Mouse (Mus musculus): ENCODE measurements at regions not wholly inside any gene's neighbourhood (a gene's known extent, or its start where the extent isn't known, plus 50 kb on each side); places are given as distances from the start of the nearest gene placed in this dataset.

GRCm38 (mm10) chr13:59894094-59894493 is 71.1 kb upstream of the Tut7 start:
- no peak overlapping the region for H3K27ac ChIP-seq (ENCODE audit: insufficient read depth, low read length)
- H3K4me1 ChIP-seq (ENCODE audit: control insufficient read depth, insufficient read depth, low read length) = no peaks in the 10 kb centered on the region; the same call in 1 of the 2 replicates
- TF ChIP-seq CTCF (IDR thresholded peaks at IDR 0.05; ENCODE audit: borderline replicate concordance, insufficient read depth, low read depth, low read length) (no peak), POLR2A (IDR thresholded peaks at IDR 0.05; ENCODE audit: borderline replicate concordance, insufficient read depth, low read length) (no peak)
- H3K27me3 ChIP-seq (ENCODE audit: control insufficient read depth, insufficient read depth, low read length) = no peaks in the 10 kb centered on the region
- no peak overlapping the region for H3K4me3 ChIP-seq (replicated peaks; ENCODE audit: insufficient read depth, low read depth, low read length)
- DNase-seq = no peak
- WGBS = 66% methylated on average over 5 of the region's 5 CpGs

DNA sequence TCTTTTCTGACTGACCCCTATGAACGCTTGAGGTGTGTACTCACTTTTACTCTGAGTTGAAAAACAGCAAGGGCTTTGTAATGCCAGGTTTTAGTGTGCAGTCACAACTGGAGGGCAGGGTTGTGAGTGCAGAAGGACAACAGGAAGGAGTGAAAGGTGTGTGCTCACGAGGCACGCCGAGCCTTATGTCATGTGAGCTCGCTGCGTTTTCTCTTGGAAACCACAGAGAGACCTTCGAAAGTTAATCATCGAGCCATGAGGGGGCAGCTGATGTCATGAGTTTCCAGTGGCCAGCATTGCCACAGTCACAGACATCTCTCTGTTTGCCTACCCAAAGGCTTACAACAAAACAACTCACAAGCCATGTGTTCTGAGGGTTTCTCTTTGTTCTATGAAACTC is 70.0 kb upstream of the Tut7 start:
- no peak for DNase-seq
- no peak overlapping the region for H3K4me3 ChIP-seq (replicated peaks; ENCODE audit: insufficient read depth, low read depth, low read length)
- H3K27ac ChIP-seq (ENCODE audit: insufficient read depth, low read length) = no peak overlapping the region
- H3K4me1 ChIP-seq (ENCODE audit: control insufficient read depth, insufficient read depth, low read length) = no peaks in the 10 kb centered on the region
- WGBS = 53% methylated on average over 8 of the region's 8 CpGs
- TF ChIP-seq CTCF (IDR thresholded peaks at IDR 0.05; ENCODE audit: borderline replicate concordance, insufficient read depth, low read depth, low read length) (no peak), POLR2A (IDR thresholded peaks at IDR 0.05; ENCODE audit: borderline replicate concordance, insufficient read depth, low read length) (no peak)
- no peaks in the 10 kb centered on the region for H3K27me3 ChIP-seq (ENCODE audit: control insufficient read depth, insufficient read depth, low read length)

GRCm38 (mm10) chr13:59892340-59892739 is 69.4 kb upstream of the Tut7 start:
- Histone ChIP-seq H3K4me3 (replicated peaks; ENCODE audit: insufficient read depth, low read depth, low read length) (no peak overlapping the region), H3K27ac (ENCODE audit: insufficient read depth, low read length) (no peak overlapping the region), H3K27me3 (ENCODE audit: control insufficient read depth, insufficient read depth, low read length) (no peaks in the 10 kb centered on the region), H3K4me1 (ENCODE audit: control insufficient read depth, insufficient read depth, low read length) (no peaks in the 10 kb centered on the region)
- WGBS = 25% methylated on average over 9 of the region's 9 CpGs
- TF ChIP-seq CTCF (IDR thresholded peaks at IDR 0.05; ENCODE audit: borderline replicate concordance, insufficient read depth, low read depth, low read length) = no peak
- TF ChIP-seq POLR2A (IDR thresholded peaks at IDR 0.05; ENCODE audit: borderline replicate concordance, insufficient read depth, low read length) = no peak
- no peak for DNase-seq

DNA sequence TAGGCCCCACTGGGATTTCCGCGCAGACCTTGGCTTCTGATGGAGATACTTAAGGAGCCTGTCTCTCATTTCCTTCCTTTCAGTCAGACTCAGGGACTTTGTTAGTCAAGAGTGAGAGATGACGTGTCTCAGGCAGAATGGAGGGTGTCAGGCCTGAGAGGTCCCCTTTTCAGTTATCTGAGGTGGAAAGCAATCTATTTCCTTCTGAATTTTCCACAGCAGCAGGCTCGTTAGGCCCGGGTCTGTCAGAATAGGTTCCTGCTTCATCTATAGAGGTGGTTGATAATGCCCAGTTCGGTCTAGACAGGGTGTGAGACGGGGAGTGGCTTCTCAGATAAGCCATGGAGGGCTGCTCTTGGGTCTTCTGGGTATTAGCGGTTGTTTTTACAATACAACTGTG is 68.8 kb upstream of the Tut7 start:
- Histone ChIP-seq H3K4me1 (ENCODE audit: control insufficient read depth, insufficient read depth, low read length) (no peaks in the 10 kb centered on the region), H3K27ac (ENCODE audit: insufficient read depth, low read length) (no peak overlapping the region), H3K4me3 (replicated peaks; ENCODE audit: insufficient read depth, low read depth, low read length) (no peak overlapping the region), H3K27me3 (ENCODE audit: control insufficient read depth, insufficient read depth, low read length) (no peaks in the 10 kb centered on the region; the same call in 1 of the 2 replicates)
- no peak for TF ChIP-seq POLR2A (IDR thresholded peaks at IDR 0.05; ENCODE audit: borderline replicate concordance, insufficient read depth, low read length)
- no peak for TF ChIP-seq CTCF (IDR thresholded peaks at IDR 0.05; ENCODE audit: borderline replicate concordance, insufficient read depth, low read depth, low read length)
- no peak for DNase-seq
- WGBS = 76% methylated on average over 8 of the region's 8 CpGs

DNA sequence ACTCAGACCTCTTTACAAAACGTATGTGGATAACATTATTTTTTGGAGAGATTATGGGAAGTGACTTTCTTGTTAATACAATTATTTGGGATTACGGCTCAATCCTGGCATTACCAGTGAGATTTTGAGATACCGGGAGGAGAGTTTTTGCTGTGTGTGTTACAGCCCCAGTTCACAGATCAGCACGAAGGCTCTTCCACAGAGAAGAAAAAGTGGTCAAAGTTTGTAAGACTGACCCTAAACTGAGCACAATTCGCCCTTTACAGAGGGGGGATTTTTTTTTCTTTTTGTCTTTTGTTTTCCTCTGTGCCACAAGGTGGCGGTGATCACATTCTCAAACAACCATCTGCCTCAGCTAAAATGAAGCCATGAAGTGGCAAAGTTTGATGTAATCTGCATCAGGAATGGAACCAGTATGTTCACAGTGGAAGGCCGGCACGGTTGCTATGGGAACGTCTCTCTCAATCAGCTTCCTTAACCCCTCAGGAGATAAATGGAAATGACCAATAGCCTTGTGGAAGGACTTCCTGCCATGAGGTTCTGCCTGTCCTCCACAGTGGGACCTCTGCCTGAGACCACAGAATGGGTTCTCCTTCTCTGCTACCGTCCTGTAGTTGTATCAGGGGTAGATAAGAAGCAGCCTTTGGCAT is 66.6 kb upstream of the Tut7 start:
- WGBS = 16% methylated on average over 10 of the region's 10 CpGs
- TF ChIP-seq POLR2A (IDR thresholded peaks at IDR 0.05; ENCODE audit: borderline replicate concordance, insufficient read depth, low read length) (no peak), CTCF (IDR thresholded peaks at IDR 0.05; ENCODE audit: borderline replicate concordance, insufficient read depth, low read depth, low read length) (no peak)
- Histone ChIP-seq H3K4me1 (ENCODE audit: control insufficient read depth, insufficient read depth, low read length) (no peaks in the 10 kb centered on the region), H3K27ac (ENCODE audit: insufficient read depth, low read length) (no peak overlapping the region), H3K27me3 (ENCODE audit: control insufficient read depth, insufficient read depth, low read length) (no peaks in the 10 kb centered on the region; the same call in 1 of the 2 replicates), H3K4me3 (replicated peaks; ENCODE audit: insufficient read depth, low read depth, low read length) (no peak overlapping the region)
- DNase-seq = no peak

DNA sequence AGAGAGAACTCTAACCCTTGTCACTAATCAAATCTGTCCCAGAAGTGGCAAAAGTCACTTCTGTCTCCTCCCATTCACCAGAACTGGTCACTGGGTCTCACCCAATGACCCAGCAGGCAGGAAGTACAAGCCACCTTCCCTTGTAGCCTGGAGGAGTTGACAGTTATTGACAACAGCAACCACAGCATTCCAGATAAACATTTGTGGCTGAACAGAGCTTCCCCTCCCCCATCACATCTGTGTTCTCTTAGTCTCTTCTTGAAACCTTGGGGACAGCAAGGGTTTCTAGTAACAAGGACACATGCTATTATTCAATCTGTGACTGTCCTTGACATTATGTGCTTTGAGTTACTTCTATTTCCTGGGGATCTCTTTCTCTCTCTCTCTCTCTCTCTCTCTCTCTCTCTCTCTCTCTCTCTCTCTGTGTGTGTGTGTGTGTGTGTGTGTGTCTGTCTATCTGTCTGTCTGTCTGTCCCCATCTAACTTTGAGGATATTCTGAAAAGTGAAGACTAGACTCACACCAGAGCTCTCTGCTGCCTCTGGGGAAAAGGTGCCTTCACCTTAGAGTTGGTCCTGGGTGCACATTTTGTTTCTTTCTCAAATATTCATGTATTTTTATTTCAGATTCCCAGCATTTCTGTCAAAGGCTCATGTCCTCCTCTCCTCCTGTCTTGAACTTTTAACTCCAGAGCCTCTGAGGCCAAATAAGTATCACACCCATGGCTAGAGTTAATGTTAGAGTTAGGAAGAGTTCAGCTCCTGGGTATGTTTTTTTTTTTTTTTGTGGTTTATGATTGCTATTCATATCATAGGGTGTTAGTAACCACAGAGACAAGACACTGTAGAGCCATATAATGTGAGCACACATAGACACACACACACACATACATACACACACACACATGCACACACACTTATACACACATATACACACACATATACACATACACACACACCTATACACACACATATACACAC is 65.4 kb upstream of the Tut7 start:
- TF ChIP-seq CTCF (IDR thresholded peaks at IDR 0.05; ENCODE audit: borderline replicate concordance, insufficient read depth, low read depth, low read length) (no peak), POLR2A (IDR thresholded peaks at IDR 0.05; ENCODE audit: borderline replicate concordance, insufficient read depth, low read length) (no peak)
- no peak for DNase-seq
- H3K27me3 ChIP-seq (ENCODE audit: control insufficient read depth, insufficient read depth, low read length) = no peaks in the 10 kb centered on the region; the same call in 1 of the 2 replicates

GRCm38 (mm10) chr13:59887306-59887705 is 64.4 kb upstream of the Tut7 start:
- H3K27me3 ChIP-seq (ENCODE audit: control insufficient read depth, insufficient read depth, low read length) = no peaks in the 10 kb centered on the region; the same call in 1 of the 2 replicates
- no peak overlapping the region for H3K4me3 ChIP-seq (replicated peaks; ENCODE audit: insufficient read depth, low read depth, low read length)
- DNase-seq = no peak
- TF ChIP-seq POLR2A (IDR thresholded peaks at IDR 0.05; ENCODE audit: borderline replicate concordance, insufficient read depth, low read length) (no peak), CTCF (IDR thresholded peaks at IDR 0.05; ENCODE audit: borderline replicate concordance, insufficient read depth, low read depth, low read length) (no peak)
- no peak overlapping the region for H3K27ac ChIP-seq (ENCODE audit: insufficient read depth, low read length)
- 70% methylated on average over 4 of the region's 4 CpGs for WGBS
- no peaks in the 10 kb centered on the region for H3K4me1 ChIP-seq (ENCODE audit: control insufficient read depth, insufficient read depth, low read length)

More for the DNA sequence above, 65.4 kb upstream of the Tut7 start:
- no peak overlapping the region for H3K4me3 ChIP-seq (replicated peaks; ENCODE audit: insufficient read depth, low read depth, low read length)
- no peak overlapping the region for H3K27ac ChIP-seq (ENCODE audit: insufficient read depth, low read length)
- H3K4me1 ChIP-seq (ENCODE audit: control insufficient read depth, insufficient read depth, low read length) = no peaks in the 10 kb centered on the region
